Mouse (Mus musculus) kidney, adult 11 months (tissue): ENCODE measurements around the gene Dnajc6.

Source experiments
- DNase-seq: peaks from one replicate; pipeline ENCODE4 v3.0.0; 2022

Dnajc6 gene

DNA sequence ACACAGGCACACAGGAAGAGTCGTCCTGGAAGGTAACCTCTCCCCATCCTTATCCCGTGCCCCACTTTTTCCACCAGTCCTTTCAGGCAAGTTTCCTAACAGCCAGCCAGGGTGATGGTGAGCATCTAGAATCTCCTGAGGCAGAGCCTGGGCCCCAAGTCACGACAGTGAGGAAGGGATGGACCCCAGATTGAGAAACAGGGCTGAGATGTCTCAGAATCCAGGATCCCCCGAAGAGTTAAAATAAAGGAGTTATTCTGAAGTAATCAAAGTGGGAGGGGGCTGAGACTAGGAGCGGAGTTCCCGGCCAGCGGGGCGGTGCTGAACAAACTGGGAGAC is 150.4 kb downstream of the Dnajc6 start:
- no peak for DNase-seq

GRCm38 (mm10) chr4:101647196-101647905 is 150.9 kb downstream of the Dnajc6 start, which contains the start of gene Leprot:
Gene Leprot (plus strand): TSS chr4:101647718.
- DNase-seq: peak; percentile 100

- no peak for DNase-seq
Observed at GRCm38 (mm10) chr4:101647976-101648642, 151.7 kb downstream of the Dnajc6 start.

DNA sequence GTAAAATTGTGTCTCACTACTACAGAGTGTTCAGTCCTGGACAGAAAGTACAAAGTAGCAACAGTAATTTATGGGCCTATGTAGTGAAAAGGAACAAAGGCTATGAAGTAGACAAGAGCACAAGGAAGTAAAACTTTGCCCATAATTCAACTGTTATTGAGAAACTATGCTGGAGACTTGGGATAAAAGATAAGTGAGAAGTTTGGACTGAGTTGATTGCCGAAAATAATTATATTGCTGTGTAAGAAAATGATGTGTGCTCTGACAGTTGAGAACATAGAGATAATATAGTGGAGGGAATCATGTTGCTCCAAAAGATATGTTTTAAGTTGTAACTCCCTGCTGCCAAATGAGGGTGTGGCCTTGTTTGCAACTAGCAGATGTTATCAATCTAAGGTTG is 152.3 kb downstream of the Dnajc6 start:
- no peak for DNase-seq

DNA sequence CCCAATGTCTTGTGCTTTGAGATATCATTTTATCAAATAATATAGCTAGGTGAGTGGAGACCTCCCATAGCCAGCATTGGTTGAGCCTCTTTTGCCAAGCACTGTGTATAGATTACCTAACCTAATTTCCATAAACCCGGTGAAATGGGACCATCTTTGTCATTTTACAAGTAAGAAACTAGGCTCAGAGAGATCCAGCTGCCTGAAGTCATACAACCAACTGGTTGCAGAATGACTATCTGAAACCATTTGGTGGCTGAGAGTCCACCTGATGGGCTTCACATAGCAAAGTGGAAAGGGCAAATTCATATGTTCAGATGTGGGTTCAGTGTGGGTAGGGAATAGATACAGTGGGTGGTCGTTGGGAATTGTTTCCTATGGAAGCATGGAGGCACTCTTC is 154.5 kb downstream of the Dnajc6 start:
- no peak for DNase-seq

- DNase-seq: no peak
Observed at GRCm38 (mm10) chr4:101654256-101654655, 157.8 kb downstream of the Dnajc6 start.

- no peak for DNase-seq
Observed at GRCm38 (mm10) chr4:101654788-101655414, 158.5 kb downstream of the Dnajc6 start.

DNA sequence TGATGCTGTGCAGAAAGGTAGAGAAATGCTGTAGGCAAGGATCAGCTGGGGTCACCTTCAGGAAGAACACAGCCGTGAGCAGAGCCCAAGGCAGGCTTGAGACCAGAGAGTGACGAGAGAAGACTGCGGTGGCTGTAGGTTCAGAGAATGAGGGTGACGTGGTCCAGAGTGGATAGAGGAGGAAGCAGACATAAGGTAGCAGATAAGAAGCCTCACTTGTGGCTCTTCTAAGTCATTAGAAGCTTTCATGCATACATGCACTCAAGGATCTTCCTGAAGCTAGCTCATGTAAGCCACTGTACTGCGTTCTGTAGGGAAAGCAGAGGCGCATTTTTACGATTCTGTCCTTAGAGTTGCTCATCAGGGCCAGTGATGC is 159.0 kb downstream of the Dnajc6 start:
- DNase-seq: no peak

DNA sequence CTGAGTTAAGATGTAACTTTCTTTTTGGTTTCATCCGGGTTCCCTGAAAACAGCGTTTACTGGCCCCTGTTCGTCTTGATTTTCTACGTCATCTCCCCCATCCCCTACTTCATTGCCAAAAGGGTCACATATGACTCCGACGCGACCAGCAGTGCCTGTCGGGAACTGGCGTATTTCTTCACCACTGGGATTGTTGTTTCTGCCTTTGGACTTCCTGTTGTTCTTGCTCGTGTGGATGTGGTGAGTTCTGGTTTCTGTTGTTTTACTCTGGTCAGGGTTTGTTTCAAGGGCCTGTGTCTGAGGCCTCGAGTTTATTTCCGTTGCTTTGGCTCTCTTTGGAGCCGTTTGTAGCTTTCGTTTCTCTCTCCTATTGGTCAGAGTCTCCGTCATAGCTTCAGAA is 159.6 kb downstream of the Dnajc6 start:
- DNase-seq: no peak

GRCm38 (mm10) chr4:101656956-101657570 is 160.6 kb downstream of the Dnajc6 start:
- DNase-seq: no peak

GRCm38 (mm10) chr4:101664160-101664750 is 167.8 kb downstream of the Dnajc6 start:
- DNase-seq: no peak

DNA sequence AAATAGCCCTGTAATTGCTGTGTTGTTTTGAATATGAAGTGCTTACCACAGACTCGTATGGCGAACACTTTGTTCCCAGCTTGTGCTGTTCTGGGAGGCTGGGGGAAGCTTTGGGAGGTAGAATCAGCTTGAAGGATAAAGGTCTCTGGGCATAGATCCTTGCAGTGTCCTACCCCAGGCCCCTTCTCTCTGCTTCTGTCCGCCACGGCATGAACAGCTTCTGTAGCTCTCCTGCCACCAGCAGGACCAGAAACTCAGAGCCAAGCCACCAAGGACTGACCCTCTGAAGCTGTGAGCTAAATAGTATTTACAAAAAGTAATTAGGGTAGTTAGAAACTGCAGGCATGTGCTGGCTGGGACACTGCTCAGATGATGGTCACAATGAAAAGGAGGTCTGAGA is 168.3 kb downstream of the Dnajc6 start:
- DNase-seq: no peak

- no peak for DNase-seq
Observed at GRCm38 (mm10) chr4:101669161-101669560, 172.7 kb downstream of the Dnajc6 start.

DNA sequence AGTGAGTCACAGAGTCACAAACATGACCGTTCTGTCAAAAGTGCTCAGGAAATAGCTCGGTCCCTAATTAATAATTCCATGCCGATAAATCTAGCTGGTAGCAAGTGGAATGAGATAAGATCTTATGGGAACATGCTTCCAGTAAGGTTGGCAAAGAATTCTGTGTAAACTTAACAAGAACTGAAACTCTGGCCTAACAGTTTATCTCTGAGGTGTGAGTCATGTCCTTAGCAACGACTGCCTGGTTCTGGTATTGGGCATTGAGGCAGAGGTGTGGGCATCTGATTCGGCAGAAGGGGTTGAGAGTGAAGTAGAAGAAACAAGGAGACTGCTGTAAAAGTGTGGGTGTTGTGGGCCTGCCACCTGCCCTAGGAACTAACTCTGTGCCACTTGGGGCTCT is 173.4 kb downstream of the Dnajc6 start:
- DNase-seq: no peak

GRCm38 (mm10) chr4:101674790-101675189 is 178.3 kb downstream of the Dnajc6 start:
- no peak for DNase-seq

DNA sequence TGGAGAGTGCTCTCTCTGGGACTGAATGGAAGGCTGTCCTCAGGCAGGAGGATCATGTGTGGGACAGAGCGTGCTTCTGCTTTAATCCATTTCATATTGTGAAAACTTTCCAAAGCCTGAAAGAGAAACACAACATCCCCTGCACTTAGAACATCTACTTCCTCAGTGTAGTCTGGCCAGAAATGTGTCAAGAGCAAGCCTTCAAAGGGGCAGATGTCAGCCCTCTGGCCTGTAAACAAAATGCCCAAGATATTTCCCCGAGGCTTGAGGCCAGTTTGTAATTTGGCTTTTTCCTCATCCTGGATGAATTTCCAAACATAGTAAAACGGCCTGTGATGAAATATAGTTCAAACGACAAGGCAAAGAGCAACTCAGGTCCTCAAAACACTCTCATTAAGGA is 179.3 kb downstream of the Dnajc6 start:
- peak; percentile 72 for DNase-seq

GRCm38 (mm10) chr4:101682620-101683019 is 186.2 kb downstream of the Dnajc6 start:
- no peak for DNase-seq

- DNase-seq: no peak
Observed at GRCm38 (mm10) chr4:101683086-101683485, 186.6 kb downstream of the Dnajc6 start.

DNA sequence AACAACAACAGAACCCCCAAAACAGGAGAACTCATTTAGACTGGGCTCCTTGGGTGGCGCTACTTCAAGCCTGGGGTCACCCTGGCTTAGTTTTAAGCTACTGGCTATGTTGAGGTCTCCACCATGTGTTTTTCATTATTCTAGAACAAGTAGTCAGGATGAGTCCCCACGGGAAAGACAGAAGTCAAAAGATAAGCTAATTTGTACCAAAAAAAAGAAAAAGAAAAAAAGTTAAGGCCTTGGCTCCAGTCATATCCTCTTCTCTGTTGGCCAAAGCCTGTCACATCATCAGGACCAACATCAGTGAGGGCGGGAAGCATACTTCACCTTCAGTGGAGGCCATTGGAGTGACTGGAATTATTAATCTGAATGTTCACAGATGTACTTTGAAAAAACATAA is 188.4 kb downstream of the Dnajc6 start:
- no peak for DNase-seq

DNA sequence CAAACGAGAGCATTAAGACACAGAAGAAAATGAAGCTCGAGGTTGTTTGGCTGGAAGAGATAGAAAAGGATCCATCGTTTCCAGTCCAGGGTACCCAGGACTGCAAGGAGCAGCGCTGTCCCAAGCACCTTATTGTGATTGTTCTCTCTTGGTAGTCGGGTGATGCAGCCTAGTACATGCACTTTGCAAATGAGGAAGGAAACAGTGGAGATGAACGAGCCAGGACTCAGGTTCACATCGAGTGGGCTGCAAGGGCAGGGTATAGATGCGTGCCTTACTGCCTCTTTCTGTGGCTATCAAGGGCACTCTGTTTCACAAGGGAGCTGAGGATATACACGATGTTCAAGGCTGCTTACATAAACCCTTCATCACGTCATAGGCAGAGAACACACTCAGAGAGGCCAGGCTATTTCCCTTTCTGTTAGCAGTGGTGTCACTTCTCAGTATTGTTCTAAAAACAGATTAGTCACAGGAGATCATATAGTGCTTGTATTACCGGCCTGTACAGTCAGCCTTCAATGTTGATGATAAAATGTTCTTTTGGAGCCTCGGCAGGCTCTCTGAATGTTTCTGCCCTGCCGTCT is 189.9 kb downstream of the Dnajc6 start:
- no peak for DNase-seq

DNA sequence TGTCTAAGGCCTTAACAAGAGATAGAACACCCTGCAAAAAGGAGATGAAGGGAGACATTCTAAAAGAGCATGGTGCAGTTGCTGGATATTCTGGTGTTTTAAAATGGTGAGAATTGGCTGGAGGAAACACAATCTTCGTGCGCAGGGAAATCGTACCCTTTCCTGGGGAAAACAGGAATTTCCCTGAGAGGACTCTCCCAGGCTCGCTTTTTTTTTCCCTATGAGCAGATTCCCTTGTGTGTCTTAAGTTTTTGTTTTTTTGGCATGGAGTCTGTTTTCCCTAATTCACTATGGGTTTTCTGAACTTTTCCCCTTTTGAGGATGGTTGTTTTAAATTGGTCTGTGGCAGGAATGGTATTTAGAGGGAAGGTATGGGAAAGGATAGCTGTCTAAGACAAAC is 192.8 kb downstream of the Dnajc6 start:
- DNase-seq: no peak

GRCm38 (mm10) chr4:101689645-101690044 is 193.2 kb downstream of the Dnajc6 start:
- no peak for DNase-seq
